Mouse (Mus musculus) MN1 (cell line): ENCODE measurements at regions not wholly inside any gene's neighbourhood (a gene's known extent, or its start where the extent isn't known, plus 50 kb on each side); places are given as distances from the start of the nearest gene placed in this dataset.

Experiments used
- DNase-seq: peaks from one replicate; pipeline ENCODE4 v3.0.0-alpha.2; 2016; ENCODE audit warnings: low spot score

DNA sequence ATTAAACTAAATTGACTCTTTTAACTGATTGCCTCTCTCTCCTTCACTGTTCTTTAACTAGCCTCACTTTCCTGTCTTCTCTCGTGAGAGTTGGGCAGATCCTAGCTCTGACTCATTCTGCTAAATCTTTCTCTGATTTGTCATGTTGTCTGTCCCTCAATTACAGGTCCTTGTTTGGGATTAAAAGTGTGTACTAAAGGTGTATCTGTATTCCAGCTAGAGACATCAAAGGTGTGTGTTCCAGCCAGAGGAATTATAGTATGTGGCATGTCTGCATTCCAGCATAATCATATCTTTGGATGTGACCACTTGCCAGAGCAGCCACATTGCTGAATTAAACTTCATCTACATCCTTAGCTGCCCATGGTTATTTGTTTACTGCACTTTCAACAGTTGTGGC, 167.5 kb upstream of the Fam83b start:
- no peak for DNase-seq

DNA sequence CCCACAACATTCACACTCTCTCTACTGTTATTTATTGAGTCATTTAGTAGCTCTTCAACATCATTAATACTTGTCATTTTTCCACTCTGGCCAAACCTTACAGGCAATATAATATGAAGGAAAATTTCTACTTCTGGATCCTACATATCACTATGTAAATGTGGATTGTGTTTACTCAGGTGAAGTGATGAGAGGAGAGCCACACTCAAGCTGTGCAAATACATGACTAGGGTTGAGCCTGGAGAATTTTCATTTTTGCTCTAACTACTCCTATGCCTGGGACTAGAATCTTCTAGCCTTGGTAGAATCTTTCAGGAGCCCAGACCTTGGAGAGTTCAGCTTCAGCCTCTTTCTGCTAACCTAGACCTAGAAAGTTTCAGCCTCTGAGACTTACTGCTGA, 166.9 kb upstream of the Fam83b start:
- DNase-seq: no peak

DNA sequence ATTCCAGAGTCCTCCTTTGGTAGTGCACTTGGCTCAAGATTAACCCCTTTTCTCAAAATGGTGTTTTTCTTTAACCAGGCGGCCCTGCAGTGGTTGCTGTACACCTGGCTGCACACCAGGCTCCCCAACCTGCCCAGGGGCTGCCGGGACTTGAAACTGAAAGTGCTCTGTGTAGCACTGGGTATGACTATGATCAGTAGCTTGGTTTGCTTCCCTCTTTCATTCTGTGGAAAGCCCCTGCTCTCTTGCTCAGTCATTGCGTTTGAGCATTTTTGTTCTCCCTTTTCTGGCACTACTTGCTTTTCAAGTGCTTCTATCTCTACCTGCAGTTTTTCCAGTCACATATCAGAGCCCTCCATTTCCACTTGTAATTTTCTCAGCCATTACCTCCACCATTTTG, 156.0 kb upstream of the Fam83b start:
- no peak for DNase-seq

DNA sequence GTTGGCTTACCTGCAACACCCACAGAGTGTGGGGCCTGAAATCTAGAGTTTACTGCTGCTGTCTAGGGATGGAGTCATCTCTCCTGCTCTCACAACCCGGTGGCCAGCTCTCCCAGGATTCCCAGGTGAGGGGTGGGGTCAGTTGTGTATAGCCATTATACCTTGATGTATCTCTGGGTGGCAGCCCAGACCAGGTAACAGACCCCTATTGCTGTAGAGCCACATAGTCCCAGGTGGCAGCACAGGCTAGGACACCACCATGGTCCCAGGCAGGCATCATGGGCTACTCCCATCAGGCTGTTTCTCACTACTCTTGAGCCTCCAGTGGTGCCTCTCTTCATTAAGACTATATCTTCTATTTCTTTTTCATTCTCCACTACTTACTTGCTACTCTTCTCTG, 148.9 kb upstream of the Fam83b start:
- no peak for DNase-seq

DNA sequence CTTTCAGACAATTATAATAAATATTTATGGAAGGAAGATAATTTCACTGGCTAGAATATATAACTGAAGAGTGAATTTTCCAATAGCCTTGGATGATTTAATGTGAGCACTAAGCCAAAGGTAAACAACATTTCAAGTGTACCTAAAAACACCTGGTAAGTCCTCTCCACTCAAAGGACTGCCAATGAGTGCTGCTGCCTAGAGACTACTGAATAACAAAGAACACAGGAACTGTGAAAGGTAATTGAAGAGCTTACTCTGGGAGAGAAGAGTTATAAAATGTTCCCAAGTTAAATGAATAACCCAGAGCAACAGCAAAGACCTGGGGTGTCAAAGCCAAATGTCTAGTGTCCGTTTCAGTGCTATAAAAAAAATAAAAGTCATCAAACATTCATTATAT, 139.5 kb upstream of the Fam83b start:
- DNase-seq: no peak

DNA sequence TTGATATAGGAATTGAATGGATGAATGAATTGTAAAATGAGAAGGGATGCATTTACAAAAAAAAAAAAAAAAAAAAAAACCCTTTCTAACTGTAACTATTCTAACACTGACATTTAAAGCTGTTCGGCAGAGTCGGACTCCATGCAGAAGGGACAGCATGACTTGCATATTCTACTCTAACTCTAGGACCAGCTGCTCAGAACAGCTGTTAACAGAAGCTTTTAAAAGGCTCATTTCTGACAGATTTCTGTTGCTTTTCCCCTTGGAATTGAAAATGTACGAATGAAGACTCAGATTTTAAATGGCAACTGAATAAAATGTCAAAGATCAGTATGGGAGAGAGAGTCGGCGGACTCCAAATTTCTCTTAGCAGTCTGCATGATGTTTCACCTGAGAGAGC, 138.9 kb upstream of the Fam83b start:
- DNase-seq: no peak

DNA sequence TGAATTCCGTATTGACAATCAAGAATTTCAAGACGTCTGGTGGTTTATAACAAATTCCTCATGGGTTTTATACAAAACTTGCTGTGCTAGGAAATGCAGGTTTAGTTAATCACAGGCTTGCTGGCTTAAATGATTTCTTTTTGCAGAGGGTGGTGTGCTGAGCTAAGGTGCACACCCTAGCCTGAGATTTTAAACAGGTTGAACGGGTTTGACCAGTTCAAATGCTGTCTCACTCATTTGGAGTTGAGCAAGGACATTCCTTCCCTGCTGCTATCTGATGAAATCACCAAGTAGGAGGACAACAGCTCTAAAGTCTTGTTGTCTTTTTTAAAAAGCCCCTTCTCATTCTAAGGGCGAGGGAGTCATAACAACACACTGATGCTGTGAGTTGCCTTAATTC, 128.6 kb upstream of the Fam83b start:
- no peak for DNase-seq

DNA sequence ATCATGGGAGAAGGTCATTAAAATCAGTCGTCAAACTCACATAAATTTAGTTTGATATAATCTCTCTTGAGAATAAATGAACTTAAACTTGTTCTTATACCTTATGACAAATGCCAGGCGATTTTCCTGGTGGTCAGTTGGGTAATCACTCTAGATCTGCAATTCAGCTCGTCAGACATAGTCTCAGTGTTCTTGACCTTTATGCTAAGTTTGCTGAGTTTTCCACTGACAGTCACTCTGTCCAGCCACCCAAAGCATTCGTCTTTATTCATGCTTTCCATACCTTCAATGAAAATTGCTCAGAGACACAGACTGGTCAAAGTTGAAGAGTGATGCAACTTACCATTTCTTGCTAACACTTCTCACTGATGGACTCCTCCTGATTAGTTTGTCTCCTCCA, 126.1 kb upstream of the Fam83b start:
- no peak for DNase-seq

DNA sequence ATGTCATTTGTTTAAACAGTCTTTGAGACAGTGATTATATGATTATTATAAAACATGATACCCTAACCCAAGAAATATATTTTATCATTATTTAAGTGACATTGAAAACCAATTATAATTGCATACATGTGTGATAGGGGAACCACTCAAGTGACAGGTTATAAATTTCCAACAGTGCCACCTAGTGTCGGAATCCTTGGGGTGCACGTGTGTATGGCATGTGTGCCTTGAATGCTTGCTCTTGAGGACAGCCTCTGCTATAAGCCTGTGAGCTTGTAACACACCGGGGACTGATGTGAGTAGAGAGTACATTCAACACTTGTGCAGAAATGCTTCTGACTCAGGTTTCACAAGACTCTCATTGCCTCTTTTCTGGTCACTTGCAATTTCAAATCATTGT, 93.9 kb upstream of the Fam83b start:
- peak; percentile 10 for DNase-seq

DNA sequence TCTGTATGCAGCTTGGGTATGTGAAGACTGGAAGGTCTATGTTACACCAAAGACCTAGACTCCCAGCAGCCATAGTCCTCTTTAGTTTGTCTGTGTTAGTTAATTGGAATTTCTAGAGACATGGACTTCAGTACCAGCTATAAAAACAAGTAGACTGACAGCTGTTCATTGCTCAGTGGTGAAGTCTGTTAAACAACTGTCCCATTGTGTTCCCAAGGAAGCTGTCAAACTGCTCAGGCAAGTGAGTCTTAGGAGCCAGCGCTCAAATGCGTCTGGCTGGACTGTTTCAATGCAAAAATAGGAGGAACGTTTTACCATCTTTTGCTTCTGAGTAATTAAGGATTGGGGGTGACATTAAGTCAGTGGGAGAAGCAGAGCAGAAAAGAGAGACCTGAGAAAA, 92.9 kb upstream of the Fam83b start:
- DNase-seq: no peak

DNA sequence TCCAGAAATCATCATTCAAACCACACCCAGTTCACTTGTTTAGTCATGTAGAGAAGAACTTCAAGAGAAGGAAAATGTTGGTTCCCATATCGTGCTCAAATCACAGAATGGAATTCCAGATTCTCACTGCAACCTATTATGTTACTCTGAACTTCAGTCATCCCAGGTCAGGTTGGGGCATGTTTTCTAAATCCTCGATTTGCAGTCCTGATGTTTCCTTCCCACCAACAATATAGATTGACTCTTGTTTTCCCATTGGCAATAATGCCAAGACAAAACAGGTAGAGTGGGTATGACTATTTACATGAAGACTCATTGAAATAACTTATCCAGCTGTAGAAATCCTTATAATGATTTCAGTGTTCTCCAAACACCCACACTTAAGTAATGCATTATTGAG, 86.4 kb upstream of the Fam83b start:
- DNase-seq: no peak

DNA sequence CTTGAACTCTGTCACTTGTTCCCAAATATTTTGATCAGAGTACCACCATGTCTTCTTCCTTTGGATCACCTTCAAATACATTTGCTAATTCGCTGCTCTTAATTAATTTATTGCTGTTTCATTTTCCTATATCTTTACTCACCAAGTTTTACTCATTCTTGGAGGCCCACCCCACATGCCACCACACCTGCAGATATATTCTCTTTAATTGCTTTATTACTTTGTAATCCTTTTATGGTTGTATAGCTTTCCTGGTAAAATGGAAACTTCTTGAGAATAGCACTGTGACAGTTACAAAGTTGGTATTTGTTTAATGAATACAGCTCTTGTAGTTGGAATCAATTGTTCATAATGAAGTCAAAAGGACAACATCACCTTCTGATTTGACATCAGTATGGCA, 82.6 kb upstream of the Fam83b start:
- no peak for DNase-seq

DNA sequence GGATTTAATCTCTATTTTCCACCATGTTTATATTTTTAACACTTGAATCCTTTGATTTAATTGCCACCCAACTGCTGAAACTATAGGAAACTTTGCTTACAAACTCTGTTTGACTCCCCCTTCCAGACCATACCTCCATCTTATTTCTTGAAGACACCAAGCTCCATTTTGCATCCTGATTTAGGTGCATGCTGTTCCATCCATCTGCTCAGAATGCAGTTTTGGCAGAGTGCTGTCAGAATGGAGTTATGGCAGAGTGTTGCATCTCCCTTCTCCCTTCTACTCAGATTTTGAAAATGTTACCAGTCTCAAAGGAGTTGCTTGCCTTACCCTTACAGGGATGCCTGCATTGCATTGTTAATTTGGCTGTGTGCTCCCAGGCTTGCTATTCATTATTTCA, 79.5 kb upstream of the Fam83b start:
- DNase-seq: no peak
